Mouse (Mus musculus) ovary, postnatal 14 days (tissue): Measurements from ENCODE around the gene Sgsm1.

ENCODE experiments used
- DNase-seq: peaks from one replicate; pipeline ENCODE4 v3.0.0; 2022; ENCODE audit warnings: low spot score

Sgsm1 gene

DNA sequence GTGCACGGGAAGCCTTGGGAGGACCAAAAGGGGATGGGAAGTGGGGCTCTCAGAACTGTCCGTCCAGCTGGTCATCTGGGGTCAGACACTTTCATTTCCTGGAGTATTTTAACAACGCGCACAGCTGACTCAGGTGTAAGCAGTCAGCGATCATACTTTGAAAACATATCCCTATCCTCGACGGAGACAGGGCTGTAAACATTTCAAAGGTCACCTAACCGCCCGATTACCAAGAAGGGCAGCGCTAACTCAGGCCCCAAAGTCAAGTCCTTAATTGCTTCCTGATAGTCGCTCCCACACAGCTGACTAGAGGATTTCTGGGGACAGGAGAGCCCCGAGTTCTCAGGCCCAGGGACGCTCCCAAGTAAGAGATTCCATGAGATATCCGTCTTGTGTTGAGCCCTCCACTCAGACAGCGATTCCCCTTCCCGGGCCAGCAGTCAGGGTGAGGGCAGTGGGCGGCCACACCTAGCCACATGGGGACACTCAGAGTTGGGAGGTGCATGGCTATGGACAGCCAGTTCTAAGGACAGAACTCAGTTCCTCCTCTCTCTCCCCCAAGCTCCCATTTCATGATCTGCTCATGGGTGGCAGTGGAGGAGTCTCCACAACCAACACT lies 91.9 kb downstream of the Sgsm1 start:
- no peak for DNase-seq

DNA sequence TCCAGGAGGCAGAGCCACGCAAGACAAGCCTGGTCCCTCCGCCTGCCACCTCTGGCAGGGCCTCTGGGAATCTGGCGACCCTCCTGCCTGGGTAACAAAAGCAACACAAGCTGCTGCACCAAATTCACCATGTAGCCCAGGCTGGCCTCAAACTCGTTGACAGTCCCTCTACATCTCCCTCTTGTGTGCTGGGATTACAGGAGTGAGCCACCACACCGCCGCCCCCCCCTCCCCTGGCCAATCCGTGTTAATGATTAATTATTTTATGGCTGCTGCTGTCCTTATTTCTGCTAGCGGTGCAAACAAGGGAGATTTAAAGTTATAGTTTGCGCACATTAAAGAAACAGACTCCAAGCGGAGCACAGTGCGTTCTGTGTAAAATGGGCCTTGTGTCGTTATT lies 93.5 kb downstream of the Sgsm1 start:
- DNase-seq, result no peak

DNA sequence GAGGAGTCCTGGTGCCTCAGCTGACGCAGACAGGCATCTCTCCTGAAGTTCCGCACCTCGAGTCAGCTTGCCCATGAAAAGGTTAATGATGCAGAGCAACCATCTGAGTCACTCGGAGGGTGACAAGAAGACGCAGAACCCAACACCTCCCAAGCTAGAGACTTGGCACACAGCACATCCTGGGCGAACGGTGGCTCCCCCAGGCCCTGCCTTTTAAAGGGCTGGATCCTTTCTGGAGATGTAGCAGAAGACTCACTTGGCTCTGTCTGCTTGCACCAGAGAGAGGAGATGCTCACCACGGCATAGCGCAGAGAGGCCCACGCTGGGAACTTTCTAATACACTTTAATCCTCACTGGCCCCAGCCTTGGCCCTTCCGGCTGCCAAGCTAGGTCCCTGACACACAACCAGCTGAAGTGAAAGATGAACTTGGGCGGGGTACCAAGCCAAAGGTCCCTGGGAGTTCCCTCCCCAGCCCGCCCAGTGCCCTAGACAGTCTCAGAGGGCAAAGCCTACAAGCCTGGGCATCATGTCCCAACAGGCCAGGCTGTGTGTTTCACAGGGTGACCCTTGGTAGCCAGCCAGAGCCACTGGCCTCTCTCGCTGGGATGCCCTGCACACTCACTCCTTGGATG lies 94.1 kb downstream of the Sgsm1 start:
- no peak for DNase-seq

DNA sequence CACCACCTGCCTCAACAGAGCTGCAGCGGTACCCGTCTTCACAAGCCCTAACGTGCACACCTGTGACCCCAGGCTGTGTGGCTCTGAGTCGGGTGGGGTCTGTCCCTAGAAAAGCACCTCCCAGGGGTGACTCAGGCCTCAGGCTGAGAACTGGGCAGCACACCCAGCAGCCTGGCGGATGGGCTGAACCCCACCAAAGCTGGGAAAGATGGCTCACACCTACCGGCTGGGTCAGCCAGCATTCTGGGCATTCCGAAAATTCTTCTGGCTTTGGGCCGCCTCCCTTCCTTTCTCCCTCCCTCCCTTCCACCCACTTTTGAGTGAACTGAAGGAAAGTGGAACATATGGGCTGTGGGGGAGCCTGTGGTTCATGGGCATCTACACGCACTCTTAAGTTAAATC lies 95.0 kb downstream of the Sgsm1 start:
- DNase-seq, result no peak

DNA sequence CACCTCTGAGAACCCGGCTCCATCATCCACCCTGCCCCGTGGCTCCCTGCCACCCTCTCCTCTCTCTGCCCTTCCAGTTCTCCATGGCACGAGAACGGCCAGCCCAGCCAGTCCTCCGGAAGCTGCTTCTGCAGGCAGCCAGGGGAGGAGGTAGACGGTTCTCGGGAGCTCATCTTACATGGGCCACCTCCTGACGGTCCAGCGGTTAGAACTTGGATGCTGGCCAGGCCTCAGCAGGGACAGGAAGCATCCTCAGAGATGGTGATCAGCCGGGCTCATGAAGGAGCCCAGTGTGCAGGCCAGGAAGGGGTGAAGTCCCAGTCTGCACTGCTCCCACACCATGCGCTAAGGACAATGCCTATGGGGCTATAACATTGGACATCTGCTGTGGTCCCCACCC lies 96.1 kb downstream of the Sgsm1 start:
- no peak for DNase-seq

DNA sequence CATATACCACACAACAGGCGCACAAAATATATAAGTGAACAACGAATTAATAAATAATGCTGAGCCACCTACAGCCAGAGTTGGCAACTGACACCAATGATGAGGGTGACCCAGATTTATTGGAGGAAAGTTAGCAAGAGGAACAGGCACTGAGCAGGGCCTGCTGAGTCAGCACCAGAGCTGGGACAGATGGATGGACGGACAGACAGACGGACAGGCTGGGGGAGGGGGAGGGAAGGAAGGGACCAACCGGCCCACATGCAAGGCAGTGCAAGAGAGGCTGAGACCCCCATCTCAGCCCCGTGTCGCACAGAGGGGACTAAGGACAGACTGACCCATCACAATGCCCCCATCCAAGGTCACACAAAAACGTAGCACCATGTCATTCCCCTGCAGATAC lies 96.5 kb downstream of the Sgsm1 start:
- no peak for DNase-seq

DNA sequence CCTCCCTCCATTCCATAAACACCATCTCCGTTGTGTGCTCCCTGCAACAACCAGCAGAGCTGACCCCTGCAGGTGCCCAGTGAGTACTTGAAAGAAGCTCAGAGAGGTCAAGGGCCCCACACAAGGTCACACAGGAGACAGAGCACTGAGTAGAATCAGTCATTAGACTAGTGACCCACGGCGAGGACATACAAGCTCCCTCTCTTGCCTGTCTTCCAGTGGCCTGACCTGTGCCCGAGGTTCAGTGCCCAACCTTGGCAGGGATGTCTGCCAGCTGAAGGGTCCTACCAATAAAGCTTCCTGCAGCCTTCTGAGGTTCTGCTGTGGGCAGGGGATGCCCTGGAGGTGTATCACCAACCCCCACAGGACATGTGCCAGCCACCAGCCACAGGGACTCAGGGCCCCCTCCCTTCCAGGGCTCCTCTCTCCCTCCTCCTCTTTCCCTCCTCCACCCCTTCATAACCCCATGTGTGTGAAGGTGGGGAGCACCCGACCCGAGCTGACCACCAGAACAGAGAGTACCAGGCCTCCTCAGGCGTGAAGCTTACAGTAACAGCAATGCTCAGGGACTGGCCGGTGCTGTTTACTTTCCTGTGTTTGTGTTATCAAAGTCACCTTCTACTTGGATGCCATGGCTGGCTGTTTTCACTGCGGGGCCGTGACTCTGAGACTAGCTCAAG lies 98.3 kb downstream of the Sgsm1 start:
- DNase-seq, result no peak

DNA sequence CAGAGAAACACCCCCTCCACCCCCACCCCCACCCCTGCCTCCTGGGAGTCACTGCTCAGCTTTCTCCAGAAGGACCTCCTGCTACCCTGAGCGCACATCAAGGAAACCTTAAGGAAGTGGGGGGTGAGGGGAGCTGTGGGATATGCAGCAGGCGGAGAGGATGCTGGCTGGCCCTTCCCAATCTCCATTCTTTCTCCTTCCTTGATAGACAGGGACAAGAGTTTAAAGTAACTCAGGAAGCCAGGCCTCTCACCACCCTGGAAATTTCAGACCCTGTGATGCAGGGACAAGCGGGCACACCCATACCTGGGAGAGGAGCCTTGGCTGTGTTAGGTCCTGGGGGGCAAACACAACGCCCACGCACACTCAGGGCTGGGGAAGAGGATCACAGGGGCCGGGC lies 100.3 kb downstream of the Sgsm1 start:
- no peak for DNase-seq

DNA sequence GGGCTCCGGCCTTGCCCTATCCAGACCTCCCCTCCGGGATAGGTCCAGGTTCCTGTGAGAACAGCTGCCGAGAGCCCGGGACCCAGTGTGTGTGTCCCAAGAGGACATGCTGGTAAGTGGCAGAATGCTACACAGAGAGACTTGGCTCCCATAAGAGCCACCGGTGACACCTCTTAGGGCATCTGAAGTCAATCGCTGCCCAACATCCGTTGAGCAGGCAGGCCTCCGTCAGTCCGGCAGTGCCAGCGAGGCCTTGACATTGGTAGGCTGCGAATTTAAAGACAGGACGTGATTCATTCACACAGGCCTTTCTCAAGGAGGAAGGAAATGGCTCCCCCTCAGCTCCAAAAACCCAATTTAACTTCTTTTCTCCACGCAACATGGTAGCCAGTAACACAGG lies 100.7 kb downstream of the Sgsm1 start:
- no peak for DNase-seq

DNA sequence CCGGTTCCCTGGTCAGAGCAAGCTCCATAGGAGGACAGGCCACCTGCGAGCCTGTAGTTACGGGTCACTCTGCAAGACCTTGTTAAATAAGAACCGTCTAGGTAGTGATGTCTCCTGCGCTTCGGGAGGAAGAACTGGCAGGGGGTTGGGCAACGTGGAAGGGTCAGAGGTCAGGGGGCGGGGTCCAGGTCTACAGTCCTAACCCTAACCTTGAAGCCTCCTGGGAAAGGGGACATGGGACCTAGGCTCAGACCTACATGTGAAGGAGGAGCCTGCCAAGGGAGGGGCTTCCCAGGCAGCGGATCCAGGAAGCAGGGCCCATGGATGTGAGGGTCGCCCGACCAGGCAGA lies 101.2 kb downstream of the Sgsm1 start:
- no peak for DNase-seq

DNA sequence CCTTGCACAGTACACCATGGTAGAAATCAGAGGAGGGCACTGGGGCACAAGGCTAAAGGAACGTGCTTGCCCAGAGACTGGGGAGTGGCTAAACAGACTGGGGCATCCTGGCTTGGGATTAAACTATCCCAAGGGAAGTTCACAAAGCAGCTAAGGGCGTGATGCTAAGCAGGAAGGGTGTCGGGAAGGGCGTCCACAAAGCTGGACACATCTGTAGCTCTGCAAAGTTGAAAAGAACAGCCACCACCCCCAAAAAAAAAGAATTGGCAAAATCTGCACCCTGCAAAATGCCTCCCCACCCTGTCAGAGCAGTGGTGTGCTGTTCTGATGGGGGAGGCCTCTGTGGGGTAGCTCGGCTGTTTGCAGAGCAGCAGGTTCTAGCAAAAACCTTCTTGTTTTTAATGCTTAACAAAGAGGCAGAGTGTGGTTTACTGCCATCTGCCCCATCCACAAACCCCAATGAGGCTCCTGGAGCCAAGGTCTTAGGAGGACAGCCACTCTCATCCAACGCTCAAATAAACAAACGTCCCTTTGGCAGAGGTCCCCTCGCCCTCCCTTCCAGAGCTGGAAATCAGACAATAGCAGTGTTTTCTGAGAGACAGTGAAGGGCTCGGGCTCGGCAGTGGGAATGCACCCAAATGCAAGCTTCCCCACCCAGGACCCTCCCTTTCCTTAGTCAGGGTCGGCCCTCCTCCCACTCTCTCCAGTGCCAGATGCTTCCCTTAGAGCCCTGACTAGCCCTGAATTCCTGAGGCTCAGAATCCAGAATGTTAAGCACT lies 101.8 kb downstream of the Sgsm1 start:
- peak; percentile 68 for DNase-seq

DNA sequence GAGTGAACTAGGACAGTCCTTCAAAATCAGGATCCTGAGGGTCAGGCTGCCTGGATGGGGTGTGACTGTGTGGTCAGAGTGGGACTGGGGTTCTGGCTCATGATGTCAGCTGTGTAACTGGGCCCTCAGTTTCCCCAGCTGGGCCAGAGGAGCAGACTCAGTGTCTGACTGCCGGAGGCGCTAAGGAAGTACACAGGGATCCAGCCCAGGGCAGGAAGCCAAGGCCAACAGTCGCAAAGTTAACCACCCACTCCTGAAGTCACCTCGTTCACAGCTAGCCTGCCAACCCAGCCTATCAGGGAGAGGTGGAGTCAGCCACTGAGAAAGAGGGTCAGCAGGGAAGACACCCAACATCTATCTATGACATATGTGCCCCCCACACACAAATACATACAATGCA lies 102.5 kb downstream of the Sgsm1 start:
- DNase-seq, result no peak

DNA sequence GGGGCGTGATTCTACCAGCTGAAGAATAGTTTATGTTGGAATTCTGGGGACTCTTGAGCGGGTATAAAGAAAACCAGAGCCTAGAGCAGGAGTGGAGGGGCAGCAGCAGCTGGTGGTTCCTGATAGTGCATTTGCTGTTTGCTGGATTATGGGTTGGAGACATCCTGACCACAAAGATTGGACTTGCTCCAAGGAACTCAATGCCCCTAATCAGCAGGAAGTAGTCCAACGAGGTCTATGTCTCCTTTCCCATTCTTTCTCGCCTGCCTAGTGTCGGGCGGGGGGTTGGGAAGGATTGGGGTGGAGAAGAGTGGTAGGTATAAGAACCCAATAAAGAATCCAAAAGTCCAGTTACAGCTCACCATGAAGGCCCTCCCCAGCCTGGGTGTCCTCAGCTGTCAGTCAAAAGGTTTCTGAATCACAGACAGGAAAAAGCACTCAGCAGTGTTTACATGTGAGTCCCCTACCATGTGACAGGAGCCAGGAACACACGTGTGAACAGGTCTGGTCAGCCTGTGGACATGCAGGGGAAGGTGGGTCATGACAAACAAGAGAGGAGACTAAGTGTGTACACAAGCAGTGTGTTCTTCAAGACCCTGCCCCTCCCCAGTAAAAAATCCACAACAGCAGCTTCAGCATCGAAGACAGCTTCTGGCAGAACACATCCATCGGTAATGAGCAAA lies 103.8 kb downstream of the Sgsm1 start:
- DNase-seq, result no peak

DNA sequence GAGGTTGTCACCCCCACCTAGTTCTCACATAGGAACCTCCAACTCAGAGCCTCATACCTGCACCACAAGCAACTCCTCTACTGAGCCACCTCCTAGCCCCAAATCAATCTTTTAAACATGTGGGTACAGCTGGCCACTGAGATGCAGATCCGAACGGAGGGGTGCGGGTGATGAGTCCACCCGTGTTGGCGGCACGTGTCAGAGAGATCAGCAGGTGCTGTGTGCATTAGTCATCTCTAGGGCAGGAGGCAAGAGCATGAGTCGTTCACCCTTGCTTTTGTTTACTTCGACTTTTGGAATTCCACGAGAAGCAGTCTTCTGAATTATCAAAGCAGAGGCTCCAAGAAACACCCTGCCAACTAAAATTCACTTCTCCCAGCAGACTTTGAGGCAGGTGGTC lies 106.4 kb downstream of the Sgsm1 start:
- DNase-seq, result no peak

DNA sequence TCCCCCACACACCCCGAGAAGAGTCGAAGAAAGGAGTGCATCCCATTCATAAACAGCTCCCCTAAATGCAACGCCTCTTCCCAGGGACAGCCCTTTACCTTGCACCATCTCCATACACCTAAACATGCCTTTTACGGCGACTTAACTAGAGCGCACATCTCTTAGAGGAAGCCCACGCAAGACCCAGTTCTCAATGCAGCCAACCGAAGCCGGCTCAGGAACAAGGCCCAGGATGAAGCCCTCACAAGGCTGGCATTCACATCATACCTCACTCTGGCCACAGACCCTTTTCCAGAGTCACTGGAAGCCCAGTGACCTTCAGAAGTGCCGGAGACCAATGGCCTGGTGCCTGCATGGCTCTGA lies 110.8 kb downstream of the Sgsm1 start:
- DNase-seq, result no peak

DNA sequence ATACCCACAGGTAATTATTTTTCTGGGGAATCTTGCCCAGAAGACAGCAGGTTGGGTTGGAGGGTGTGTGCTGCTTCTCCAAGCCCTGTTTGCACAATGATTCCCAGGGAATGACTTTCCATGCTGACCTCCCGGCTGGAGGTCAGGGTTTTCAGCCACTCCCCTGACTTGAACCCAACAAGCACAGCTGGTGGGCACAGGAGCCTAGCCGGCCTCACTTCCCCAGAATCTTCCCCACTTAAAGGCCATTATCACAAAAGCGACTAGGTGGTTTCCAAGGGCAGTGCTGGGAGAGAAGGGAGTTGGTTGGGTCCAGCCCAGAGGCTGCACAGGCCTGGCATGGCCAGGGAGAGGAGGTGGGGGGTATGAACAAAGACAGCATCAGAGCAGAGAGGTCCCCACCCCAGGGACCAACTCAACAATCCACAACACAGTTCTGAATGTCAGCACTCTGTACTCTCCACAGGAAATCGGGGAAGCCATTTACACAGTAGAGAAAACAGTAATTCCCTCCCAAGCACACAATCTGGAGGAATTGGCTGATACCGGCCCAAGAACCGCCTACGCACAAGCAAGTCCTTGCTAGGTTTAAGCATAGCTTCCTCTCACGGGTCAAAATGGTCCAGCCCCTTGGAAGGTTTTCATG lies 111.3 kb downstream of the Sgsm1 start:
- no peak for DNase-seq

DNA sequence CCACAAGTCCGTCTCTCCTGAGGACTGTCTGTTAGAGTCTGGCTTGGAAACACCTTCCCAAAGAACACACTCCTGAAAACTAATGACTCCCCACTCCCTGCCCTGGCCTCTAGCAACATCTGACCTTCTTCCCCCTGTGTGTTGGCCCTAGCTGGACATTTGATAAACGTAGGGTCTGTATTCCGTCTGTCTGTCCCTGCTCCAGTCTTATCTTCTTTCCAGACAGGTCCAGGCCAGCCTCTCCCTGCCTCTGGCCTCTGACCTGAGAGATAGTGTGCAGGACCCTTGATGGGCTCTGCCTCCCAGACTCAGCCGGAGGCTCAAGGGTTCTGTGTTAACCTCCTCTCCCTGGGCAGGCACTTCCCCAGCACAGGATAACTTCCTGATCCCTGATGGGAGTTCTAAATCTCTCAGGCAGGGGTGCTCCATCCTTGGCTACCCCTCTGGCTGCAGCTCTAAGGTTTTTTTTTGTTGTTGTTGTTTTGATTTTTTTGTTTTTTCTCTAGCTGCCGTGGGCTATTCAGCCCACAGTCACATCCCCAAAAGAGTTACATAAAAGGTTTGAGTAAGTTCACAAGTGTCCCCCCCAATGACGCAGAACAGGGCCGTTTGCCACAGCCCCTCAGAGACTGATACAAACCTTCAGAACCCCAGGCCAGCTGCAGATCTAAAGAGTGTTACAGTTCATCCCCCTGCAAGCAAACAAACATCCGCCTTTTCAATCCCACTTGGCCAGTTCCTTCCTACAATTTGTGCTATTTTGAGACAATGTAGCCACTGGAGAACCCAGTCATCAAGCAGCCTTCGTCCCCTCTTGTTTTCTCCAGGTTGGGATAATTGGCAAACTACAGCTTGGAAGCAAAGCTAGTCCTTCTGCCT lies 113.4 kb downstream of the Sgsm1 start:
- DNase-seq, result no peak

DNA sequence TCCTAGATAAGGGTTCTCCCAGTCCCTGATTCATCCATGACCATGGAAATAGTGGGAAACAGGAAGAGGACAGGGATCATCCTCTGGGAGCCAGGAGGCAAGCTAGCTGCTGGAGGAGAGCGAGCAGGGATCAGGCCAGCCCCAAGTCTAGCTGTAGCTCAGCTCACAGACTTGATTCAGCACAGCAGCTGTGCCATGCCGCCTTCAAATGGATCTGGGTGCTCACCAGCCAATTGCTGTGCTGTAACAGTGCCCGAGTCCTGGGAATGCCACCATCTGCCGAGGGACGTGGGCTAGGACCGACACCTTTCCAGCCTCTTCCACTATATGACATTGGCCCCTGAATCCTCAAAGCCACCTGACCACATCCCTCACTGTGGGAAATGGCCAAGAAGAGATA lies 114.7 kb downstream of the Sgsm1 start:
- no peak for DNase-seq

DNA sequence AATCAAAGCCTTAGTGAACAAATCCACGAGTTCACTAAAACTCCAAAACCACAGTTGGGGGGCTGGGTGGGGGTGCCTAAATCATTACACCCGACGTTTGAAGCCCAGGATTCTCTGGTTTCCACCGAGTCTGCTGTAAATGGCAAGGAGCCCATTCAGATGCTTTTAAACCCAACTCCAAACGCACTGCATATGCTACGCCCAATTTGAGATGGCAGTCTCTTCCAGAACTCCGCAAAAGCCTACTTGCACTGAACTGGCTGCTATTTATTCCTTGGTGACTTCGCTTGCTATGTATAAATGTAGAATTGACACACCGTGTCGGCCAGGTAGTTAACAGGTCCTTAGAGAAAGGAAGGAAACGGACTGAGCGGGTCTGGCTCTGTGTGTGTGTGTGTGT lies 115.1 kb downstream of the Sgsm1 start:
- DNase-seq, result no peak

DNA sequence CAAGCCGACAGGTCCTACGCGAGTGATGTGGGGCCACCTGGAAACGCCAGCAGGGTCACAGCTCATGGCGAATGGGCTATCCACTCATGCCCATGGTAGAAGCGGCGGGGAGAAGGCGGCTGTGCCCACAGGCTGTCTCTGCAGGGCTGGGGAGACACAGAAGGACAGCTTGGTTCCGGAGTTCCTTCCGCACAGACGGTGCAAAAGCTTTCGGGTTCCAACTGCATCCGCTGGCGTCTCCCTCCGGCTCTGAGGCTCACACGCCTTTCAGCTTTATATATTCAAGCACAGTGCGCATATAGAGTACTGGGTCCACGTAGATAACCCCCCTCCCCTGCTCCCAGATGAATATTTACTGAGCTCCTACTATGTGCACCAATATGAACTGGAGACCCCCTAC lies 116.8 kb downstream of the Sgsm1 start:
- no peak for DNase-seq
